Mouse (Mus musculus) ES-Bruce4 (cell line): Measurements from ENCODE around the gene Colca2.

Experiments used
- CTCF ChIP-seq: IDR thresholded peaks from one replicate; pipeline ENCODE4 v1.8.1; 2011; ENCODE audit warnings: low read depth, low read length
- POLR2A ChIP-seq: IDR thresholded peaks from one replicate; pipeline ENCODE4 v1.8.1; 2011; ENCODE audit warnings: low read length; ENCODE audit not compliant: insufficient read depth

GRCm38 (mm10) chr9:51305146-51305545 is 26.8 kb upstream of the Colca2 start:
- TF ChIP-seq POLR2A: no peak
- no peak for TF ChIP-seq CTCF
